Mouse (Mus musculus) fat pad, adult 2 months (tissue): ENCODE results near the gene Itga8.

Source experiments
- DNase-seq: peaks from one replicate; pipeline ENCODE4 v3.0.0-alpha.2; 2011; ENCODE audit warnings: low read depth, low spot score; ENCODE audit errors: extremely low read depth

Itga8 gene

GRCm38 (mm10) chr2:12301431-12302170, at the start of gene Itga8:
TSS of gene Itga8 (minus strand) at chr2:12301922.
- no peak for DNase-seq

GRCm38 (mm10) chr2:12348914-12349313, 47.2 kb upstream of the Itga8 start:
- DNase-seq, result no peak

- DNase-seq, result no peak
Measured at GRCm38 (mm10) chr2:12331962-12332361, 30.2 kb upstream of the Itga8 start.

- DNase-seq, result no peak
Measured at GRCm38 (mm10) chr2:12329620-12330019, 27.9 kb upstream of the Itga8 start.

GRCm38 (mm10) chr2:12329068-12329407, 27.3 kb upstream of the Itga8 start:
- no peak for DNase-seq

GRCm38 (mm10) chr2:12328355-12329067, 26.8 kb upstream of the Itga8 start:
- no peak for DNase-seq

- DNase-seq, result no peak
Measured at GRCm38 (mm10) chr2:12327691-12328354, 26.1 kb upstream of the Itga8 start.

- DNase-seq, result no peak
Measured at GRCm38 (mm10) chr2:12327216-12327615, 25.5 kb upstream of the Itga8 start.

GRCm38 (mm10) chr2:12325868-12326267, 24.1 kb upstream of the Itga8 start:
- DNase-seq, result no peak

GRCm38 (mm10) chr2:12325417-12325816, 23.7 kb upstream of the Itga8 start:
- no peak for DNase-seq

GRCm38 (mm10) chr2:12320914-12321313, 19.2 kb upstream of the Itga8 start:
- no peak for DNase-seq

- DNase-seq, result no peak
Measured at GRCm38 (mm10) chr2:12318715-12319114, 17.0 kb upstream of the Itga8 start.

- no peak for DNase-seq
Measured at GRCm38 (mm10) chr2:12318036-12318435, 16.3 kb upstream of the Itga8 start.

GRCm38 (mm10) chr2:12317343-12317742, 15.6 kb upstream of the Itga8 start:
- no peak for DNase-seq

GRCm38 (mm10) chr2:12316361-12316760, 14.6 kb upstream of the Itga8 start:
- DNase-seq, result no peak

- no peak for DNase-seq
Measured at GRCm38 (mm10) chr2:12314028-12314427, 12.3 kb upstream of the Itga8 start.

GRCm38 (mm10) chr2:12308466-12308865, 6.7 kb upstream of the Itga8 start:
- DNase-seq, result no peak

- DNase-seq, result no peak
Measured at GRCm38 (mm10) chr2:12307311-12307710, 5.6 kb upstream of the Itga8 start.

GRCm38 (mm10) chr2:12305064-12305650, 3.4 kb upstream of the Itga8 start:
- no peak for DNase-seq

GRCm38 (mm10) chr2:12300449-12301228, 1.1 kb downstream of the Itga8 start:
- DNase-seq, result no peak

- no peak for DNase-seq
Measured at GRCm38 (mm10) chr2:12297287-12297686, 4.4 kb downstream of the Itga8 start.
